Mouse (Mus musculus): Measurements from ENCODE around the gene Scg3. TPM values are rescaled to one million over a fixed set of nuclear protein-coding genes. Genes with fewer than 3 reads are reported as not detected.
A peak's percentile ranks its signal among the peaks of the same experiment; 100 is the strongest.
"Not testable (repeated sequence)": the region's sequence is repeated elsewhere in the genome, so short reads cannot be mapped to it uniquely, and the experiment has no call there.

The Scg3 gene
- polyA plus RNA-seq, 1 experiment from 2014 or later, result 11.1 TPM

DNA sequence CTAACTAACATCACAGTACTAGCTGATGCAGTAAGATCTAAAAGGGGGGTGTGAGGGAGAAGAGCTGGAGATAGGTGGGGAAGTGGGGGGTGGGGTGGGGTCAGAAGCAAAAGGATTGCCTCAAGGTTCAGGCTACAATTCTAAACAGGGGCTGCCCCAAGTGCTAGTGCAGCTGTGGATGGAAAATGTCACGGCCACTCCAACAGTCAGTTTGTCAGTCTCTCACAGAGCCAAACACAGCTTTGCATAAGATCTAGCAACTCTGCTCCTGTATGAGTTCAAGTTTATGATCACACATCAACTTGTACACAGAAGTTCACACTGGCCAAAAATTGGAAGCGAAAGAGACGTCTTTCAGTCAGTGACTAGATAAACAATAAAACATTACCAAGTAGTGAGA, 62.4 kb downstream of the Scg3 start:
- DNase-seq (ENCODE audit: low spot score) (no peak), ATAC-seq (replicated peaks; ENCODE audit: insufficient number of reproducible peaks, low FRiP score, low TSS enrichment, low read depth) (no peak)
- WGBS, result 83% methylated on average over 3 of the region's 3 CpGs
- Histone ChIP-seq H3K4me1 (ENCODE audit: control insufficient read depth, insufficient read depth, low read length) (no peaks in the 10 kb centered on the region; the same call in 1 of the 2 replicates), H3K36me3 (replicated peaks; ENCODE audit: control insufficient read depth, insufficient read depth, low read depth, low read length) (no peaks in the 10 kb centered on the region), H3K9ac (replicated peaks; ENCODE audit: low read length) (no peak overlapping the region), H3K4me3 (ENCODE audit: low read depth, low read length) (no peak overlapping the region), H3K4me2 (ENCODE audit: low read depth, low read length) (no peak overlapping the region), H3K27ac (replicated peaks; ENCODE audit: low read depth, low read length) (no peak overlapping the region), H3K27me3 (ENCODE audit: control insufficient read depth, insufficient read depth, low read length) (no peaks in the 10 kb centered on the region), H3K9me3 (replicated peaks; ENCODE audit: control insufficient read depth, low read length) (no peaks in the 10 kb centered on the region)

DNA sequence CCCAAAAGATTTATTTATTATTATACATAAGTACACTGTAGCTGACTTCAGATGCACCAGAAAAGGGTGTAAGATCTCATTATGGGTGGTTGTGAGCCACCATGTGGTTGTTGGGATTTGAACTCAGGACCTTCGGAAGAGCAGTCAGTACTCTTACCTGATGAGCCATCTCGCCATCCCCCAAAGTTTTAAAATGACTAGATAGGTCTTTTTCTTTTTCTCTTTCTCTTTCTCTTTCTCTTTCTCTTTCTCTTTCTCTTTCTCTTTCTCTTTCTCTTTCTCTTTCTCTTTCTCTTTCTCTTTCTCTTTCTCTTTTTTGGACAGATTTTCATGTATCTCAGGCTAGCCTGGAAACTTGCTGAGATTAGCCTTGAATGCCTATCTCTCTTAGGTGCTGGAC, 64.1 kb downstream of the Scg3 start:
- H3K9ac ChIP-seq (replicated peaks; ENCODE audit: low read length); ATAC-seq (replicated peaks; ENCODE audit: insufficient number of reproducible peaks, low FRiP score, low TSS enrichment, low read depth); H3K9me3 ChIP-seq (replicated peaks; ENCODE audit: control insufficient read depth, low read length); H3K4me2 ChIP-seq (ENCODE audit: low read depth, low read length); H3K4me1 ChIP-seq (ENCODE audit: control insufficient read depth, insufficient read depth, low read length); DNase-seq (ENCODE audit: low spot score); H3K27me3 ChIP-seq (ENCODE audit: control insufficient read depth, insufficient read depth, low read length); H3K27ac ChIP-seq (replicated peaks; ENCODE audit: low read depth, low read length); H3K4me3 ChIP-seq (ENCODE audit: low read depth, low read length); H3K36me3 ChIP-seq (replicated peaks; ENCODE audit: control insufficient read depth, insufficient read depth, low read depth, low read length): not testable (repeated sequence)
- WGBS, result 89% methylated on average over 2 of the region's 2 CpGs

GRCm38 (mm10) chr9:75618836-75619400, 64.9 kb downstream of the Scg3 start:
- H3K9me3 ChIP-seq (replicated peaks; ENCODE audit: control insufficient read depth, low read length), result no peaks in the 10 kb centered on the region
- WGBS, result 71% methylated on average over 6 of the region's 6 CpGs
- H3K27ac ChIP-seq (replicated peaks; ENCODE audit: low read depth, low read length), result no peak overlapping the region
- H3K27me3 ChIP-seq (ENCODE audit: control insufficient read depth, insufficient read depth, low read length), result no peaks in the 10 kb centered on the region
- H3K4me2 ChIP-seq (ENCODE audit: low read depth, low read length), result no peak overlapping the region
- no peak overlapping the region for H3K9ac ChIP-seq (replicated peaks; ENCODE audit: low read length)
- no peak overlapping the region for H3K4me3 ChIP-seq (ENCODE audit: low read depth, low read length)
- no peaks in the 10 kb centered on the region for H3K36me3 ChIP-seq (replicated peaks; ENCODE audit: control insufficient read depth, insufficient read depth, low read depth, low read length)
- no peaks in the 10 kb centered on the region for H3K4me1 ChIP-seq (ENCODE audit: control insufficient read depth, insufficient read depth, low read length)
- DNase-seq (ENCODE audit: low spot score) (no peak), ATAC-seq (replicated peaks; ENCODE audit: insufficient number of reproducible peaks, low FRiP score, low TSS enrichment, low read depth) (peak; percentile 39; the same call in 1 of the 2 replicates)

- Histone ChIP-seq H3K4me2 (ENCODE audit: low read depth, low read length) (no peak overlapping the region), H3K36me3 (replicated peaks; ENCODE audit: control insufficient read depth, insufficient read depth, low read depth, low read length) (no peaks in the 10 kb centered on the region), H3K27ac (replicated peaks; ENCODE audit: low read depth, low read length) (no peak overlapping the region), H3K4me3 (ENCODE audit: low read depth, low read length) (no peak overlapping the region), H3K4me1 (ENCODE audit: control insufficient read depth, insufficient read depth, low read length) (no peaks in the 10 kb centered on the region), H3K9ac (replicated peaks; ENCODE audit: low read length) (no peak overlapping the region), H3K27me3 (ENCODE audit: control insufficient read depth, insufficient read depth, low read length) (no peaks in the 10 kb centered on the region), H3K9me3 (replicated peaks; ENCODE audit: control insufficient read depth, low read length) (no peaks in the 10 kb centered on the region)
- WGBS, result 68% methylated on average over 3 of the region's 3 CpGs
- DNase-seq (ENCODE audit: low spot score) (no peak), ATAC-seq (replicated peaks; ENCODE audit: insufficient number of reproducible peaks, low FRiP score, low TSS enrichment, low read depth) (no peak)
These were observed 67.3 kb downstream of the Scg3 start for GRCm38 (mm10) chr9:75616560-75616959.

DNA sequence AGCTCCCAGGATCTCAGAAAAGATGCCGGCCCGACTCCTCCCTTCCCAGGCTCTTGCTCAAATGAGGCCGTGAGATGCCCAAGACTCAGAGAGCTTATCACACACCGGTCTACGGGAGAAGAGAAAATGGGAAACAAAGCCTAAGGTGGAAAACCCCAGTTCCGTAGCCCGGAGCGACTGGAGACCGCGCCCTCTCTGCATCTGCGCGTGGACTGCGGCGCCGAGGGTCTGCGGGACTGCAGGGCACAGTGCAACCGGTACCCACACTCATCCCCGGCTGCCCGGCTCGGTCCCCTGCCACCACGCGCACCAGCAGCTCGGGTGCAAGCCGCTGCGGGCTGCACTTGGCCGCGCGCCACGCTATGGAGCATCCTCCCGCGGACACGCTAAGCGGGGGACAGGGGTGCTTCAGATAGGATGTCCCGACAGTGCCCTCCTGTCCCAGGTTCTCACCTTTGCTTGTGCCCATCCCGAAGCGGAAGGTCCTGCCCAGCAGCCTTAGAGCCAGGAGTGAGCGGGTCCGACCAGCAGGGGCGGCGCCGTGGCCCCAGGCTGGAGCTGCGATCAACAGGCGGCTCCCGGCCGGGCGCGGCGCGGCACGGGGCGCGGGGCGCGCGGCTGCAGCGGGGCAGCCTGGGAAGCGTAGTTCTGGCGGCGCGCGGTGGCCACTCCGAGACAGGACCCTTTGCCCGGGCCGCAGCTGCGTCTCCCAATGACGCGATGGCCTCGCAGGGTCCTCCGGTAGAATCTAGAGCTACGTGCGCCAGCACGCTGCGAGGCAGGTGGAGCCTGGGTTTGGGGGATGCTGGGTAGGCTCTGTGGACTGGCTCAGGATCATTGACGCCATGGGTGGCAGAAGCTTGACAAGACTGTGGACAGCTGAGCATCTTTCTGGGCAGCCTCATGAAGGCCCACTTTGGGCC, 73.0 kb downstream of the Scg3 start, which contains the start of gene Tmod2:
Tmod2 (minus strand) TSS at position 755 of the 923 bp plus-strand sequence.
- peak within 1 kb of the TSS; percentile 73 for H3K9ac ChIP-seq (replicated peaks; ENCODE audit: low read length)
- no peaks in the 10 kb centered on the region for H3K27me3 ChIP-seq (ENCODE audit: control insufficient read depth, insufficient read depth, low read length)
- no peaks in the 10 kb centered on the region for H3K9me3 ChIP-seq (replicated peaks; ENCODE audit: control insufficient read depth, low read length)
- ATAC-seq (replicated peaks; ENCODE audit: insufficient number of reproducible peaks, low FRiP score, low TSS enrichment, low read depth) (peak; percentile 92), DNase-seq (ENCODE audit: low spot score) (peak; percentile 82)
- WGBS, result under 1% methylated on average over 70 of the region's 74 CpGs
- no peak within 1 kb of the TSS for H3K27ac ChIP-seq (replicated peaks; ENCODE audit: low read depth, low read length)
- peak within 1 kb of the TSS; percentile 86 for H3K4me3 ChIP-seq (ENCODE audit: low read depth, low read length)
- H3K4me2 ChIP-seq (ENCODE audit: low read depth, low read length), result peak within 1 kb of the TSS; percentile 91
- H3K4me1 ChIP-seq (ENCODE audit: control insufficient read depth, insufficient read depth, low read length), result no peaks in the 10 kb centered on the region
- H3K36me3 ChIP-seq (replicated peaks; ENCODE audit: control insufficient read depth, insufficient read depth, low read depth, low read length), result no peaks in the 10 kb centered on the region

- Histone ChIP-seq H3K27ac (replicated peaks; ENCODE audit: low read depth, low read length) (no peak overlapping the region), H3K4me1 (ENCODE audit: control insufficient read depth, insufficient read depth, low read length) (no peaks in the 10 kb centered on the region), H3K9me3 (replicated peaks; ENCODE audit: control insufficient read depth, low read length) (no peaks in the 10 kb centered on the region), H3K4me3 (ENCODE audit: low read depth, low read length) (peak overlapping the region; percentile 86), H3K36me3 (replicated peaks; ENCODE audit: control insufficient read depth, insufficient read depth, low read depth, low read length) (no peaks in the 10 kb centered on the region), H3K9ac (replicated peaks; ENCODE audit: low read length) (peak overlapping the region; percentile 73), H3K27me3 (ENCODE audit: control insufficient read depth, insufficient read depth, low read length) (no peaks in the 10 kb centered on the region), H3K4me2 (ENCODE audit: low read depth, low read length) (peak overlapping the region; percentile 91)
- DNase-seq (ENCODE audit: low spot score) (peak; percentile 22), ATAC-seq (replicated peaks; ENCODE audit: insufficient number of reproducible peaks, low FRiP score, low TSS enrichment, low read depth) (no peak)
- WGBS, result 17% methylated on average over 16 of the region's 16 CpGs
These were observed 73.9 kb downstream of the Scg3 start for GRCm38 (mm10) chr9:75609965-75610364.

- Histone ChIP-seq H3K4me1 (ENCODE audit: control insufficient read depth, insufficient read depth, low read length) (no peaks in the 10 kb centered on the region), H3K36me3 (replicated peaks; ENCODE audit: control insufficient read depth, insufficient read depth, low read depth, low read length) (no peaks in the 10 kb centered on the region), H3K4me3 (ENCODE audit: low read depth, low read length) (no peak overlapping the region), H3K27me3 (ENCODE audit: control insufficient read depth, insufficient read depth, low read length) (no peaks in the 10 kb centered on the region), H3K9me3 (replicated peaks; ENCODE audit: control insufficient read depth, low read length) (no peaks in the 10 kb centered on the region), H3K4me2 (ENCODE audit: low read depth, low read length) (no peak overlapping the region), H3K27ac (replicated peaks; ENCODE audit: low read depth, low read length) (no peak overlapping the region), H3K9ac (replicated peaks; ENCODE audit: low read length) (no peak overlapping the region)
- WGBS, result 50% methylated on average over 1 of the region's 1 CpGs
- no peak for DNase-seq (ENCODE audit: low spot score)
- ATAC-seq (replicated peaks; ENCODE audit: insufficient number of reproducible peaks, low FRiP score, low TSS enrichment, low read depth), result no peak
These were observed 74.4 kb downstream of the Scg3 start for GRCm38 (mm10) chr9:75609505-75609904.

- Histone ChIP-seq H3K9me3 (replicated peaks; ENCODE audit: control insufficient read depth, low read length) (no peaks in the 10 kb centered on the region), H3K9ac (replicated peaks; ENCODE audit: low read length) (no peak overlapping the region), H3K4me1 (ENCODE audit: control insufficient read depth, insufficient read depth, low read length) (no peaks in the 10 kb centered on the region), H3K4me3 (ENCODE audit: low read depth, low read length) (no peak overlapping the region), H3K4me2 (ENCODE audit: low read depth, low read length) (no peak overlapping the region), H3K36me3 (replicated peaks; ENCODE audit: control insufficient read depth, insufficient read depth, low read depth, low read length) (no peaks in the 10 kb centered on the region), H3K27me3 (ENCODE audit: control insufficient read depth, insufficient read depth, low read length) (no peaks in the 10 kb centered on the region), H3K27ac (replicated peaks; ENCODE audit: low read depth, low read length) (no peak overlapping the region)
- DNase-seq (ENCODE audit: low spot score) (no peak), ATAC-seq (replicated peaks; ENCODE audit: insufficient number of reproducible peaks, low FRiP score, low TSS enrichment, low read depth) (no peak)
- WGBS, result 91% methylated on average over 4 of the region's 4 CpGs
These were observed 76.4 kb downstream of the Scg3 start for GRCm38 (mm10) chr9:75607496-75607895.
